ENCODE assay signal across 10 mouse cellular contexts in genomic region chr19:55563148-55563651, GRCm38 (mm10).
DNase-seq lines count a peak whose midpoint lies in the region; ATAC-seq and TF ChIP-seq lines count a peak whose summit lies in the region.
"Had no signal": no experiment of that assay in that cellular context is flagged by ENCODE, and none has a peak within 500 bp of the region (broad histone marks: within the 10 kb centered on the region; RNA-seq: fewer than 3 reads in every experiment).

No protein-coding gene starts in this region.

- ATAC-seq in liver, embryonic 11.5 days (replicated peaks; ENCODE audit: low FRiP score), result no peak
- ATAC-seq in liver, postnatal 0 days, result no peak

- H3K36me3 ChIP-seq in liver, embryonic 11.5 days (ENCODE audit: control insufficient read depth, insufficient read depth, low read length), result no peaks in the 10 kb centered on the region
- no peaks in the 10 kb centered on the region for H3K36me3 ChIP-seq in liver, postnatal 0 days (replicated peaks; ENCODE audit: insufficient read depth, low read length)

- H3K4me2 ChIP-seq in liver, embryonic 11.5 days, result no peak overlapping the region
- H3K4me2 ChIP-seq in liver, postnatal 0 days (ENCODE audit: low read depth, low read length), result no peak overlapping the region

- H3K9me3 ChIP-seq in liver, embryonic 11.5 days (ENCODE audit: control insufficient read depth, low read length), result no peaks in the 10 kb centered on the region
- H3K9me3 ChIP-seq in liver, postnatal 0 days (ENCODE audit: low read length), result no peaks in the 10 kb centered on the region
- H3K9me3 ChIP-seq: G1E had no signal

- H3K27me3 ChIP-seq in liver, embryonic 11.5 days (replicated peaks; ENCODE audit: control insufficient read depth, insufficient read depth, low read length), result no peaks in the 10 kb centered on the region
- H3K27me3 ChIP-seq in liver, postnatal 0 days (ENCODE audit: insufficient read depth, low read length), result no peaks in the 10 kb centered on the region

- DNase-seq in liver, embryonic 11.5 days (ENCODE audit: low spot score), result no peak
- DNase-seq in liver, postnatal 0 days, result no peak
- peak; percentile 86 for DNase-seq in adrenal gland, postnatal 10 days
- peak; percentile 91 to 96 for DNase-seq in cerebellum, postnatal 14 days
- peak; percentile 52 to 61 for DNase-seq in heart, postnatal 36 days
- no peak for DNase-seq in thymus, postnatal 0 days (ENCODE audit: low spot score)
- DNase-seq in right cerebral cortex, adult 18-20 months, result no peak
- DNase-seq in layer of hippocampus, postnatal 14 days (ENCODE audit: low spot score in 2 of 2), result no peak

- peak overlapping the region; percentile 3; the same call in 1 of the 2 replicates for H3K9ac ChIP-seq in liver, embryonic 11.5 days (ENCODE audit: low read depth, low read length)
- H3K9ac ChIP-seq in liver, postnatal 0 days (replicated peaks), result no peak overlapping the region

- peak overlapping the region; percentile 30 for H3K27ac ChIP-seq in liver, embryonic 11.5 days (ENCODE audit: low read depth, low read length)
- H3K27ac ChIP-seq in liver, postnatal 0 days (ENCODE audit: low read depth), result no peak overlapping the region

- peaks cover 39% of the 10 kb centered on the region for H3K4me1 ChIP-seq in liver, embryonic 11.5 days (replicated peaks; ENCODE audit: control insufficient read depth, insufficient read depth, low read length)
- H3K4me1 ChIP-seq in liver, postnatal 0 days (ENCODE audit: insufficient read depth), result peaks cover 35% of the 10 kb centered on the region

- no peak overlapping the region for H3K4me3 ChIP-seq in liver, embryonic 11.5 days (ENCODE audit: low read depth, low read length)
- no peak overlapping the region for H3K4me3 ChIP-seq in liver, postnatal 0 days (ENCODE audit: low read depth, low read length)
- H3K4me3 ChIP-seq: myocyte had no signal

- 68% methylated on average over 15 of the region's 15 CpGs for WGBS in liver, embryonic 11.5 days
- 62% methylated on average over 15 of the region's 15 CpGs for WGBS in liver, postnatal 0 days (ENCODE audit: insufficient replicate concordance)

- intact Hi-C loops in heart, postnatal 36 days (cut with DNase I), result no loop called here

- no peak for TF ChIP-seq EP300 in liver, postnatal 0 days (IDR thresholded peaks at IDR 0.05; ENCODE audit: low read depth)

- TF ChIP-seq CTCF in liver, postnatal 0 days (IDR thresholded peaks at IDR 0.05; ENCODE audit: low read depth), result no peak

Comparison
In these comparisons a context has a peak if more than half of its experiments do, and no peak if none do; other contexts are left out.
1. DNase-seq: peak in adrenal gland, postnatal 10 days (single experiment), cerebellum, postnatal 14 days (2 of 2) and heart, postnatal 36 days (2 of 2); none in liver, embryonic 11.5 days (single experiment), liver, postnatal 0 days (single experiment), thymus, postnatal 0 days (single experiment), right cerebral cortex, adult 18-20 months (single experiment) and layer of hippocampus, postnatal 14 days (0 of 2).